In genomic region chr6:55511212-55512065, GRCm38 (mm10) we compare ENCODE assay signal across 8 mouse cellular contexts. TPM values are rescaled to one million over a fixed set of nuclear protein-coding genes. Genes with fewer than 3 reads are reported as not detected.
DNase-seq lines count a peak whose midpoint lies in the region.

No protein-coding gene starts in this region.

- DNase-seq in adrenal gland, postnatal 14 days, result peak; percentile 86
- peak; percentile 89 for DNase-seq in embryo, embryonic 10 days (ENCODE audit: low spot score)
- DNase-seq in gastrocnemius, postnatal 25 days, result peak; percentile 45
- peak; percentile 39 for DNase-seq in hindlimb bud, embryonic 11.5 days (ENCODE audit: extremely low spot score, low read depth, low spot score)
- peak; percentile 63 for DNase-seq in left cerebral cortex, adult 11 months (ENCODE audit: low spot score)
- DNase-seq in lung, postnatal 36 days, result peak; percentile 86
- DNase-seq in right cerebral cortex, adult 2 months (ENCODE audit: low spot score in 2 of 2), result peak; percentile 86 to 90
- no peak for DNase-seq in natural killer cell, adult 2 months (ENCODE audit: low spot score in 2 of 2)

RNA-seq across cellular contexts. Expression of gene Adcyap1r1, which starts 59.7 kb away (rescaled TPM):
- 29.5 and 37.0 TPM in 2 replicates for total RNA-seq in adrenal gland, postnatal 14 days (2021)
- total RNA-seq in gastrocnemius, postnatal 25 days (2021), result 1 to 10 TPM; 1.2 to 2.8 TPM

Comparison
In these comparisons a context has a peak if more than half of its experiments do, and no peak if none do; other contexts are left out.
1. DNase-seq: peak in adrenal gland, postnatal 14 days (single experiment), embryo, embryonic 10 days (single experiment), gastrocnemius, postnatal 25 days (single experiment), hindlimb bud, embryonic 11.5 days (single experiment), left cerebral cortex, adult 11 months (single experiment), lung, postnatal 36 days (single experiment) and right cerebral cortex, adult 2 months (2 of 2); none in natural killer cell, adult 2 months (0 of 2).